Mouse (Mus musculus) testis, adult 2 months (tissue): ENCODE measurements around the gene Slc16a5.

ENCODE experiments used
- CTCF ChIP-seq: fragments of 200-500 bp; IDR thresholded peaks from 2 replicates; pipeline ENCODE4 v1.5.1; 2012; ENCODE audit warnings: low read depth, mild to moderate bottlenecking, inconsistent platforms, low read length, moderate library complexity; ENCODE audit not compliant: control insufficient read depth, insufficient read depth, insufficient replicate concordance
- POLR2A ChIP-seq: fragments of 200-500 bp; IDR thresholded peaks from 2 replicates; pipeline ENCODE4 v1.6.1; 2012; ENCODE audit warnings: low read depth, mild to moderate bottlenecking, inconsistent platforms, low read length, moderate library complexity; ENCODE audit not compliant: control insufficient read depth

DNA sequence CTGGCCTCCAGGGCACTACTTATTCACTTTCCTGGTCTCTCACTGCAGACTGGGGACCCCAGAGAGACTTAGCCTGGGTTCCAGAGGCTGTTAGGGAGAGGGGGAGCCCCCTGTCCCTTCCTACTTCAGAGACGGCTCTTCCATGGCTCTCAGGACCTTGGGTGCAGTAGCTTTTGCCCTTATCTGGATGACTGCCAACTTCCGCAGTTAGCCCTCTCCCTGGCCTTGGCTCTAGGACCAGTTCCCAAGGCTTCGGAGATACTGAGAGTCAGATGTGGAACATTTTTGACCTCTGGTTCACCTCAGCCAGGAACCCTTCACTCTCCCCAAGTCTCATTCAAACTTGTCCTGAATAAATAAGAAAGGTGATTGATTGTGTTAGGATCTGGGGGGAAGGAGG, 15.4 kb upstream of the Slc16a5 start:
- TF ChIP-seq POLR2A, result no peak
- no peak for TF ChIP-seq CTCF
